Mouse (Mus musculus): Measurements from ENCODE around the gene Mpzl2. TPM values are rescaled to one million over a fixed set of nuclear protein-coding genes. Genes with fewer than 3 reads are reported as not detected.

Mpzl2 gene
- polyA plus RNA-seq, 1 experiment: 18.8 TPM

DNA sequence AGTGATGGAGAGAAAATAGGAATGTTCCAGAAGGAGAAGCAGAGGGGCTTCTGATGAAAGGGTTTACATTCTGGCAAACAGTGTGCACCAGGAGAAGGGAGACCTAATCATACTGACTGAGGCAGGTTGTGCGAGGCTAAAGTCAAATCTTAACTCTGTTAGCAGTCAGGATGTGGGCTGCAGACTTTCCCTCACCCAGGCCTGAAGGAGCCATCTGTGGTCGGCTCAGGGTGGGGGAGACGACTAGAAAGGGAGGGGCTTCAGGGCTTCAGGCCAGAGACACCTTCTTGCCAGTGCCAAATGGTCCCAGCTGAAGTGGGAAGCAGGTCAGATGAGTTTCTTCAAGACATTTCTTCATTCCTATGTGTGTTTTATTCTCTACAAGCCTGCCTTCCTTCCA is 58.8 kb downstream of the Mpzl2 start:
- Histone ChIP-seq H3K4me3 (ENCODE audit: insufficient read depth, low read depth, low read length) (no peak overlapping the region), H3K27ac (ENCODE audit: insufficient read depth, low read depth, low read length) (no peak overlapping the region), H3K4me1 (ENCODE audit: control insufficient read depth, insufficient read depth, low read length) (no peaks in the 10 kb centered on the region), H3K27me3 (replicated peaks; ENCODE audit: control insufficient read depth, insufficient read depth, low read length) (no peaks in the 10 kb centered on the region), H3K36me3 (ENCODE audit: control insufficient read depth, insufficient read depth, low read length) (no peaks in the 10 kb centered on the region)
- no peak for DNase-seq
- 34% methylated on average over 3 of the region's 3 CpGs for WGBS
- no peak for TF ChIP-seq CTCF (conservative IDR thresholded peaks at IDR 0.05; ENCODE audit: insufficient read depth, insufficient read length, low read depth, low read length)
- TF ChIP-seq POLR2A (IDR thresholded peaks at IDR 0.05; ENCODE audit: low read depth, low read length): no peak

DNA sequence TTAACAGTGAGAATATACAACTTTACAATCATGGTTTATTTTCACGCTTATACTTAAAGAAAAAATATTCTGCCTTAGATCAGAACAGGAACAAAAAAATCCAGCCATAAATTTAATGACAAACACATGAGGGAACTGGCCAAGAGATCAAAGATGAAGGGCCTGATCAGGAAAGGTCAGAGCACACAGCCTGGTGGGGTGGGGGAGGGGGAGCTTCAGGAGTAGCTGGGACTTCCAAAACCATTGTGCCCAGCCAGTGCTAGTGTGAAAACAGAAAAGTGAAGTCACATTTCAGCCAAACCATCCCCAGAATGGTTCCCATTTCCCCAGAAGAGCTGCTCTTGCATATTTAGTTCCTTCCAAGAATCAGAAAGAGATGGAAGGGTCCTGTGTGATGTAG is 62.9 kb downstream of the Mpzl2 start:
- no peaks in the 10 kb centered on the region for H3K27me3 ChIP-seq (replicated peaks; ENCODE audit: control insufficient read depth, insufficient read depth, low read length)
- no peak overlapping the region for H3K27ac ChIP-seq (ENCODE audit: insufficient read depth, low read depth, low read length)
- H3K4me3 ChIP-seq (ENCODE audit: insufficient read depth, low read depth, low read length): no peak overlapping the region
- TF ChIP-seq CTCF (conservative IDR thresholded peaks at IDR 0.05; ENCODE audit: insufficient read depth, insufficient read length, low read depth, low read length) (no peak), POLR2A (IDR thresholded peaks at IDR 0.05; ENCODE audit: low read depth, low read length) (no peak)
- H3K4me1 ChIP-seq (ENCODE audit: control insufficient read depth, insufficient read depth, low read length): no peaks in the 10 kb centered on the region
- WGBS: 76% methylated on average over 1 of the region's 1 CpGs
- DNase-seq: no peak
- H3K36me3 ChIP-seq (ENCODE audit: control insufficient read depth, insufficient read depth, low read length): no peaks in the 10 kb centered on the region

DNA sequence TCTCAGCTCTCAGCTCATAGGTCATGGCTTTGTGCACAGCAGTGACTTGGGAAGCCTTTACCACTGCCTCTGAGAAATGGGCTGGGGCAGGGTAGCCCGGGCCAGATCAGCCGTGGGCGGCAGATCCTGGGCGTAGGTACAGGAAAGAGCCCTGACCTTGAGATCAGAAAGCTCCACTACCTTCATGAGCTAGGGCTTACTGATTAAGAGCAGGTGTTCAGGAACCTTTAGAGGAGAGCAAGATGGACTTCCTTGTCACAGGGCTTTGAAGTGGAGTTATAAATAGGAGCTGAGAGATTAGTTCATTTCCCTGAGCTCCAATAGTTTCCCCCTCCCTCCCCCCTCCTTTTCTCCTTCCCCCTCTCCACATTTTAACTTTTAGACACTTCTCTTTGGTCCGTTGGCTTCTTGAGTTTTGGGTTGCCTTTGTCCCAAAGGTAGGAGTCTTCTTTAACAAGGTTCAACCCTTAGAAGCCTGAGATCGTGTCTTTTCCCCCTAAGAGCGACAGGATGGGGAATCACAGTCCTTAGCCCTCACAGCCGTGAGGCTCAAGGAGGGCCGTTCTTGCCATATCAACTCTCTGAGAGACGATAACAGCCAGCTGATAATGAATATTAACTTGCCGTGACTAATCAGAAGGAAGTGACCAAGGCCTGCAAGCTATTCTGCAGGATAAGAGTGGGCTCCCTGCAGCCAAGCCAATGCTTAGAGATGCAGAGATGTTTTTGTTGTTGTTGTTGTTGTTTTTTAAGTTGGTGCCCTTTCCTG is 63.8 kb downstream of the Mpzl2 start:
- DNase-seq: no peak
- no peaks in the 10 kb centered on the region for H3K27me3 ChIP-seq (replicated peaks; ENCODE audit: control insufficient read depth, insufficient read depth, low read length)
- H3K36me3 ChIP-seq (ENCODE audit: control insufficient read depth, insufficient read depth, low read length): no peaks in the 10 kb centered on the region
- TF ChIP-seq POLR2A (IDR thresholded peaks at IDR 0.05; ENCODE audit: low read depth, low read length) (no peak), CTCF (conservative IDR thresholded peaks at IDR 0.05; ENCODE audit: insufficient read depth, insufficient read length, low read depth, low read length) (no peak)
- 62% methylated on average over 11 of the region's 11 CpGs for WGBS
- H3K27ac ChIP-seq (ENCODE audit: insufficient read depth, low read depth, low read length): no peak overlapping the region
- no peak overlapping the region for H3K4me3 ChIP-seq (ENCODE audit: insufficient read depth, low read depth, low read length)
- H3K4me1 ChIP-seq (ENCODE audit: control insufficient read depth, insufficient read depth, low read length): no peaks in the 10 kb centered on the region

Other genes starting within 250 kb of the Mpzl2 start
- gene Tmem25, start 240.5 kb upstream of the Mpzl2 start, polyA plus RNA-seq (2012; rRNA removed): 71.8 and 100 TPM in 2 replicates
- gene Ttc36, start 236.7 kb upstream of the Mpzl2 start, polyA plus RNA-seq (2012; rRNA removed): 1,516 and 1,584 TPM in 2 replicates
- gene Kmt2a, start 158.5 kb upstream of the Mpzl2 start, polyA plus RNA-seq (2012; rRNA removed): 12.1 and 13.9 TPM in 2 replicates
- gene Atp5l, start 119.1 kb upstream of the Mpzl2 start, polyA plus RNA-seq (2012; rRNA removed): 732 and 924 TPM in 2 replicates
- gene Ube4a, start 74.2 kb upstream of the Mpzl2 start, polyA plus RNA-seq (2012; rRNA removed): 15.9 and 18.3 TPM in 2 replicates
- 0.57 and 3.2 TPM in 2 replicates for gene Cd3g, start 59.4 kb upstream of the Mpzl2 start, polyA plus RNA-seq (2012; rRNA removed)
- gene Cd3d, start 58.0 kb upstream of the Mpzl2 start, polyA plus RNA-seq (2012; rRNA removed): 0.19 and 2.9 TPM in 2 replicates
- gene Cd3e, start 30.2 kb upstream of the Mpzl2 start, polyA plus RNA-seq (2012; rRNA removed): 0.52 and 3.6 TPM in 2 replicates
- 2.6 TPM in 2 replicates for gene Mpzl3, start 15.4 kb downstream of the Mpzl2 start, polyA plus RNA-seq (2012; rRNA removed)
- gene Jaml, start 39.4 kb downstream of the Mpzl2 start, polyA plus RNA-seq (2012; rRNA removed): 0.08 and 0.53 TPM in 2 replicates
- gene Scn2b, start 78.0 kb downstream of the Mpzl2 start, polyA plus RNA-seq (2012; rRNA removed): 0.45 and 0.58 TPM in 2 replicates
- 13.3 and 13.8 TPM in 2 replicates for gene Scn4b, start 98.6 kb downstream of the Mpzl2 start, polyA plus RNA-seq (2012; rRNA removed)
- gene BC049352, start 142.2 kb downstream of the Mpzl2 start, polyA plus RNA-seq (2012; rRNA removed): 2.7 and 2.9 TPM in 2 replicates
- gene Tmprss4, start 164.3 kb downstream of the Mpzl2 start, polyA plus RNA-seq (2012; rRNA removed): 1.2 and 1.5 TPM in 2 replicates
- gene Il10ra, start 229.3 kb downstream of the Mpzl2 start, polyA plus RNA-seq (2012; rRNA removed): 3.3 and 5.3 TPM in 2 replicates

Measured in kidney, adult 2 months (tissue).